Comparison of ENCODE assay signal across 8 mouse cellular contexts in the genomic region with DNA sequence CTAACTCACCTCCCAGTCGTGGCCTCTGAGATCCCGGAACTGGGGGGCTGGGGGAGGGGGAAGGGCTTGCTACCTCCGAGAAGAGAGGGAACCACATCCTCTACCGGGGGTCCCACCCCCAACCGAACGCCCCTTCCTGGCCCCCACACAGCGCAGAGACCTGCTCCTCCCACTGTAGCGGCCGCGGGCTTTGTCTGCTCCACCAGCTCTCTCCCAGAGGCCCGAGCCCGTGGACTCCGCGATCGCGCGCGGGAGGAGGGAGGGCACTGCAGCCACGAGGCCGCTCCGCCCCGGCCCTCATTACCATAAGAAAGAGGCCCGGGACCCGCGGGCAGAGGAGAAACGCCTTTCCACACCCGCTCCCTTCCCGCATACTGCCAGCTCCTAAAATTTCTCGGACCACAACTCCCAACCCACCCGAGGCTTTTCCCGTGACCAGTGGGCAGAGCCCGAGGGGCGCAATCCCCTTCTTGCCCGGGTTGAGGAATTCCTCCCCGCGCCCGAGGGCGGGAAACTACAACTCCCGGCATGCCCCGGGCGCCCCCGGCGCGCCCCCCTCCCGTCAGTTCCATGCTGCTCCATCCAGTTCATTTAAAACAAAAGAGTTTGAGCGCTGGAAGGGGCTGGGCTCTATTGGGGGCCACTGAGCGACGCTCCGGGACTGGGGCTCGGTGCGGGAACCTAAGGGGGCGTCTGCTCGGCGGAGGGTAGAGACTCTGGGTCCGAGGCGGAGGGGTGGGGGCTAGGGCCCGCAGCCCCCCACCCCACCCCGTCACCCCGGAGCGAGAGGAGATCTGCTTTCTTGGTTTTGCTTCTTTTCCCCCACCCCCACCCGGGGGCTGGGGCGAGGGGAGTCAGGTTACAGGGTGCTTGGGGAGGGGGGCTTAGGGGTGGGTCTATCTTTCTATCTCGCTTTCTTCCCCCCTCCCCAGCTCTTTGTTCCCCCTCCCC. TPM values are rescaled to one million over a fixed set of nuclear protein-coding genes. Genes with fewer than 3 reads are reported as not detected.
DNase-seq lines count a peak whose midpoint lies in the region; ATAC-seq lines count a peak whose summit lies in the region.

No protein-coding gene starts in this region.

- H3K36me3 ChIP-seq in hindbrain, embryonic 14.5 days (replicated peaks; ENCODE audit: control insufficient read depth, insufficient read depth), result peaks cover 17% of the 10 kb centered on the region

- no peaks in the 10 kb centered on the region for H3K27me3 ChIP-seq in hindbrain, embryonic 14.5 days (ENCODE audit: control insufficient read depth, insufficient read depth, low read length)

- peak; percentile 86 for ATAC-seq in hindbrain, embryonic 14.5 days (ENCODE audit: low FRiP score)

- peak overlapping the region; percentile 100 for H3K9ac ChIP-seq in hindbrain, embryonic 14.5 days

- no peaks in the 10 kb centered on the region for H3K9me3 ChIP-seq in hindbrain, embryonic 14.5 days (ENCODE audit: control insufficient read depth, low read length)

- H3K4me2 ChIP-seq in hindbrain, embryonic 14.5 days (replicated peaks), result peak overlapping the region; percentile 96

- H3K4me3 ChIP-seq in hindbrain, embryonic 14.5 days (replicated peaks; ENCODE audit: low read length), result peak overlapping the region; percentile 93

- H3K4me1 ChIP-seq in hindbrain, embryonic 14.5 days (replicated peaks; ENCODE audit: control insufficient read depth, insufficient read depth, low read length), result peaks cover 65% of the 10 kb centered on the region

- H3K27ac ChIP-seq in hindbrain, embryonic 14.5 days, result peak overlapping the region; percentile 98

- DNase-seq in NIH3T3 (ENCODE audit: low read depth), result peak; percentile 89
- DNase-seq in cerebellum, postnatal 14 days, result peak; percentile 92 to 95
- peak; percentile 73 to 76 for DNase-seq in frontal cortex, postnatal 25 days (ENCODE audit: low spot score in 2 of 2)
- peak; percentile 90 for DNase-seq in hindbrain, embryonic 14.5 days (ENCODE audit: low spot score)
- DNase-seq in left cerebral cortex, adult 11 months (ENCODE audit: low spot score), result peak; percentile 74
- DNase-seq in lung, postnatal 4 days, result peak; percentile 92 to 93
- DNase-seq in retina, postnatal 7 days (ENCODE audit: low read depth, low spot score), result peak; percentile 68
- DNase-seq in urinary bladder, adult 2 months (ENCODE audit: low spot score), result peak; percentile 86

- WGBS in hindbrain, embryonic 14.5 days, result under 1% methylated on average over 52 of the region's 63 CpGs

RNA-seq across cellular contexts. Expression of gene Mex3a, which starts 0.6 kb away (rescaled TPM):
- 30.8 and 31.0 TPM in 2 replicates for polyA plus RNA-seq in hindbrain, embryonic 14.5 days (2014; fragmentation: Nextera tagmentation; extraction: Ambion mirVana)
- 1.7 and 1.8 TPM in 2 replicates for polyA plus RNA-seq in urinary bladder, adult 2 months (2012; rRNA removed)

RNA-seq across cellular contexts. Expression of gene Rab25, which starts 16.5 kb away (rescaled TPM):
- polyA plus RNA-seq in hindbrain, embryonic 14.5 days (2014; fragmentation: Nextera tagmentation; extraction: Ambion mirVana), result 0.20 TPM in 1 of 2 replicates, not detected in the other
- polyA plus RNA-seq in urinary bladder, adult 2 months (2012; rRNA removed), result 135 and 174 TPM in 2 replicates

RNA-seq across cellular contexts. Expression of gene Lamtor2, which starts 21.3 kb away (rescaled TPM):
- polyA plus RNA-seq in hindbrain, embryonic 14.5 days (2014; fragmentation: Nextera tagmentation; extraction: Ambion mirVana), result 102 and 107 TPM in 2 replicates
- polyA plus RNA-seq in urinary bladder, adult 2 months (2012; rRNA removed), result 124 and 134 TPM in 2 replicates

RNA-seq across cellular contexts. Expression of gene Lmna, which starts 21.9 kb away (rescaled TPM):
- polyA plus RNA-seq in hindbrain, embryonic 14.5 days (2014; fragmentation: Nextera tagmentation; extraction: Ambion mirVana), result 44.3 and 47.3 TPM in 2 replicates
- 171 and 182 TPM in 2 replicates for polyA plus RNA-seq in urinary bladder, adult 2 months (2012; rRNA removed)

RNA-seq across cellular contexts. Expression of gene Ubqln4, which starts 21.9 kb away (rescaled TPM):
- polyA plus RNA-seq in hindbrain, embryonic 14.5 days (2014; fragmentation: Nextera tagmentation; extraction: Ambion mirVana), result 42.9 and 53.6 TPM in 2 replicates
- 36.9 and 38.6 TPM in 2 replicates for polyA plus RNA-seq in urinary bladder, adult 2 months (2012; rRNA removed)

Comparison
In these comparisons a context has a peak if more than half of its experiments do, and no peak if none do; other contexts are left out.
1. Peak in every context shown above with its lines: DNase-seq, ATAC-seq, H3K4me3 ChIP-seq and H3K27ac ChIP-seq.
2. RNA of gene Mex3a, which starts 0.6 kb away (polyA plus RNA-seq): 30.8 to 31.0 TPM in hindbrain, embryonic 14.5 days; 1.7 to 1.8 TPM in urinary bladder, adult 2 months; every median in the first group is over 10 times any median in the second.
3. RNA of gene Rab25, which starts 16.5 kb away (polyA plus RNA-seq): 135 to 174 TPM in urinary bladder, adult 2 months; 0.20 TPM in hindbrain, embryonic 14.5 days; every median in the first group is over 100 times any median in the second.